Mouse (Mus musculus) lung, postnatal 0 days (tissue): Measurements from ENCODE around the gene Pcnx2. TPM values are rescaled to one million over a fixed set of nuclear protein-coding genes. Genes with fewer than 3 reads are reported as not detected.

Experiments used
- ATAC-seq: fragments of 200-750 bp; cut with Nextera tagmentation; 2 replicates; pipeline ENCODE4 v1.8.0; 2017; ENCODE audit warnings: moderate library complexity
- DNase-seq: peaks from one replicate; pipeline ENCODE4 v3.0.0-alpha.2; 2016; ENCODE audit warnings: low spot score
- H3K27ac ChIP-seq: fragments of 300-500 bp; sonication (generic); 2 replicates; pipeline ENCODE4 v1.5.1; 2014; ENCODE audit warnings: antibody characterized with exemption, mild to moderate bottlenecking, low read length, mixed read lengths
- H3K27me3 ChIP-seq: fragments of 300-500 bp; sonication (generic); replicated peaks from 2 replicates; pipeline ENCODE4 v1.6.1; 2014; ENCODE audit warnings: low read length, mixed read lengths; ENCODE audit not compliant: insufficient read depth
- H3K36me3 ChIP-seq: fragments of 300-500 bp; sonication (generic); 2 replicates; pipeline ENCODE4 v1.6.1; 2014; ENCODE audit warnings: low read length, mixed read lengths; ENCODE audit not compliant: insufficient read depth
- H3K4me1 ChIP-seq: fragments of 300-500 bp; sonication (generic); 2 replicates; pipeline ENCODE4 v1.6.1; 2014; ENCODE audit warnings: antibody characterized with exemption, low read depth, low read length, mixed read lengths; ENCODE audit not compliant: insufficient read depth
- H3K4me2 ChIP-seq: fragments of 300-500 bp; sonication (generic); replicated peaks from 2 replicates; pipeline ENCODE4 v1.6.1; 2014; ENCODE audit warnings: low read depth, mild to moderate bottlenecking, low read length, moderate library complexity, mixed read lengths
- H3K4me3 ChIP-seq: fragments of 300-500 bp; sonication (generic); 2 replicates; pipeline ENCODE4 v1.5.1; 2014; ENCODE audit warnings: low read depth, low read length
- H3K9ac ChIP-seq: fragments of 300-500 bp; sonication (generic); replicated peaks from 2 replicates; pipeline ENCODE4 v1.6.1; 2014; ENCODE audit warnings: low read depth, mild to moderate bottlenecking
- H3K9me3 ChIP-seq: fragments of 300-500 bp; sonication (generic); 2 replicates; pipeline ENCODE4 v1.6.1; 2016; ENCODE audit warnings: low read length, mixed read lengths
- CTCF ChIP-seq: IDR thresholded peaks from 2 replicates; pipeline ENCODE4 v1.5.1; 2016; ENCODE audit warnings: antibody characterized with exemption, mild to moderate bottlenecking
- EP300 ChIP-seq: IDR thresholded peaks from 2 replicates; pipeline ENCODE4 v1.6.1; 2016; ENCODE audit warnings: antibody characterized with exemption, mild to moderate bottlenecking, control low read depth
- WGBS: fragments of 180-500 bp; shearing (Covaris S2); extraction: QIAGEN DNeasy Blood & Tissue Kit; methylation state at CpG from one replicate; pipeline ENCODE4 v1.1.7; 2014; 5-methylcytosine and 5-hydroxymethylcytosine counted together
- polyA plus RNA-seq: library from polyadenylated mRNA; unstranded; fragments of >200 nt; fragmentation: Nextera tagmentation; extraction: Ambion mirVana; gene quantifications from 2 replicates; pipeline ENCODE4 v1.2.1, GENCODE M21; 2015

Pcnx2 gene
- polyA plus RNA-seq, 1 experiment from 2014 or later, result 0.18 TPM

DNA sequence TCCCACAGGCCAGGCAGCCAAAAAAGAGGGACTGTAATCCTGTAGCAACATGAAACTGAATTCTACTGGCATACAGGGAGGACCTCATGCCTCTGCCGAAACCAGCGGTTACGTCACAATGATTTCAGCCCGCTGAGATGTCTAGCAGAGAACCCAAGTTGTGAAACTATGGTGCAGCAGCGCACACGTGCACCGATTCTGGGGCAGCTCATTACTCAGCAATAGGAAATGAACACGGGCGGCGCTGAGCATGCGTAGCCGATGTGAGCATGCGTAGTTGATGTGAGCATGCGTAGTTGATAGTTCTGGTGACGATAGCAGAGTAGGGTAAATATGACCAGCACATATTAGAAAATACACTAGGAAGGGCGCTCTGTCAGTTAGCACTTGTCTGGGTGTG lies 52.8 kb downstream of the Pcnx2 start:
- Histone ChIP-seq H3K27me3 (no peaks in the 10 kb centered on the region), H3K9me3 (no peaks in the 10 kb centered on the region), H3K9ac (no peak overlapping the region), H3K36me3 (no peaks in the 10 kb centered on the region), H3K4me2 (no peak overlapping the region), H3K4me3 (no peak overlapping the region), H3K27ac (no peak overlapping the region), H3K4me1 (no peaks in the 10 kb centered on the region)
- DNase-seq (no peak), ATAC-seq (no peak)
- TF ChIP-seq EP300 (no peak), CTCF (no peak)
- WGBS, result 91% methylated on average over 16 of the region's 16 CpGs

DNA sequence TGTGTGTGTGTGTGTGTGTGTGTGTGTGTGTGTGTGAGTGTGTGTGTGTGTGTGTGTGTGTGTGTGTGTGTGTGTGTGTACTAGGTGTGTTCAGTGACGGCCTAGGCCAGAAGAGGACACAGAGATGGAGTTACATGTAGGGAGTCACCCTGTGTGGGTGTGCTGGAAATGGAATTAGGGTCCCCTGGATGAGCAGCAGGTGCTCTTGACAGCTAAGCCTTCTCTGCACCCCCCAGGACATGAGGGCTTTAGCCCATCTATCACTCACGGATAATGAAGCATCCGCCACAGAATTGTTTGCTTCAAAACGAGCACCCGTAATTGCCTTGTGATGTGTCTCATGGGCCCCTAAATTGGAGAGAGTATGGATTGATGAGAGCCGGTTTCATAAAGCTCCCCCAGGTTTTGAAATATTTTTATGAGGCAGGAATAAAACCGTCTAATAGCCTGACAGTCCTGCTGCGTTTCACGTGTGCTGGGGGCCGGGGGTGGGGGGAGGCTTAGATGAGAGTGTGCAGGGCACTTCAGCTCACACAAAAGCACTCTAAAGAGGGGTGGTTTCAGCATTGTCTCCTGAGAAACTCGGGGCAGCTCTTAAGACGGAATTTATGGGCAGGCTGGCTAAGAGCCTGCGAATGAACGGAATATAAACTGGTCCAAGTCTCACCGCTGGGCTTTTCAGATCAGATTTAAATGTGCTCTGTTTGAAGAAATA lies 54.8 kb downstream of the Pcnx2 start:
- no peaks in the 10 kb centered on the region for H3K27me3 ChIP-seq
- ATAC-seq, result no peak
- H3K27ac ChIP-seq, result no peak overlapping the region
- H3K9ac ChIP-seq, result no peak overlapping the region
- WGBS, result 56% methylated on average over 15 of the region's 15 CpGs
- H3K4me2 ChIP-seq, result no peak overlapping the region
- no peaks in the 10 kb centered on the region for H3K9me3 ChIP-seq
- no peak for DNase-seq
- no peaks in the 10 kb centered on the region for H3K36me3 ChIP-seq
- H3K4me3 ChIP-seq, result no peak overlapping the region
- no peaks in the 10 kb centered on the region for H3K4me1 ChIP-seq
- no peak for TF ChIP-seq CTCF

GRCm38 (mm10) chr8:125842158-125842557 lies 56.0 kb downstream of the Pcnx2 start:
- no peaks in the 10 kb centered on the region for H3K9me3 ChIP-seq
- no peak overlapping the region for H3K9ac ChIP-seq
- H3K27me3 ChIP-seq, result no peaks in the 10 kb centered on the region
- TF ChIP-seq EP300 (no peak), CTCF (no peak)
- H3K4me2 ChIP-seq, result no peak overlapping the region
- H3K36me3 ChIP-seq, result no peaks in the 10 kb centered on the region
- DNase-seq (no peak), ATAC-seq (no peak)
- no peak overlapping the region for H3K27ac ChIP-seq
- no peak overlapping the region for H3K4me3 ChIP-seq
- 27% methylated on average over 7 of the region's 7 CpGs for WGBS
- H3K4me1 ChIP-seq, result no peaks in the 10 kb centered on the region

GRCm38 (mm10) chr8:125824688-125825087 lies 73.4 kb downstream of the Pcnx2 start:
- H3K4me2 ChIP-seq, result no peak overlapping the region
- no peak for TF ChIP-seq EP300
- TF ChIP-seq CTCF, result peak; percentile 59
- no peaks in the 10 kb centered on the region for H3K4me1 ChIP-seq
- H3K4me3 ChIP-seq, result no peak overlapping the region
- no peak for DNase-seq
- H3K9me3 ChIP-seq, result no peaks in the 10 kb centered on the region
- no peak for ATAC-seq
- WGBS, result 16% methylated on average over 2 of the region's 2 CpGs
- H3K9ac ChIP-seq, result no peak overlapping the region
- H3K27me3 ChIP-seq, result no peaks in the 10 kb centered on the region
- no peak overlapping the region for H3K27ac ChIP-seq
- H3K36me3 ChIP-seq, result no peaks in the 10 kb centered on the region

- Histone ChIP-seq H3K9me3 (no peaks in the 10 kb centered on the region), H3K9ac (no peak overlapping the region), H3K36me3 (no peaks in the 10 kb centered on the region), H3K27me3 (no peaks in the 10 kb centered on the region), H3K4me1 (no peaks in the 10 kb centered on the region), H3K4me3 (no peak overlapping the region), H3K27ac (no peak overlapping the region), H3K4me2 (no peak overlapping the region)
- DNase-seq (peak; percentile 35), ATAC-seq (no peak)
- 16% methylated on average over 12 of the region's 12 CpGs for WGBS
- TF ChIP-seq EP300 (no peak), CTCF (no peak)
Measured at GRCm38 (mm10) chr8:125823719-125824118, 74.4 kb downstream of the Pcnx2 start.

DNA sequence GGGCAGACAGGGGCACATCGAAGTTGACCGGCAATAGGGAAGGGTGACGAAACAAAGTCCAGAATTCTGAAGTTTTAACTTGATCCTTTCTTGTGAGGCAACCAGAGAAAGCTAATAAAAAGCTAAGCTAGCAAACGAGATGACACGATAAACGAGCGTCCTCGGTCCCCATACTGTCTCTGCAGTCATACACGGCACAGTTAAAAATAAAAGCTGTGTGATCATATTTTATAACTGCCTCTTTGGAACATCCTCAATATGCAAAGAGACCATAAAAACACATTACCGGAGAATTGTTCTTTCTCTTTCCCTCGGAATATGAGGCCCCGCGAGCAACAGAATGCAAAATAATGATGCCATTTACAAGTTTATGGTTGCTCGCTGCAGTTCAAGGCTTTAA lies 76.1 kb downstream of the Pcnx2 start:
- Histone ChIP-seq H3K4me2 (no peak overlapping the region), H3K4me1 (0 out of 2 replicates have a peak, but pooled peaks cover 4% of the 10 kb centered on the region), H3K9ac (no peak overlapping the region), H3K27me3 (no peaks in the 10 kb centered on the region), H3K36me3 (no peaks in the 10 kb centered on the region), H3K9me3 (no peaks in the 10 kb centered on the region), H3K4me3 (no peak overlapping the region), H3K27ac (no peak overlapping the region)
- DNase-seq (no peak), ATAC-seq (no peak)
- TF ChIP-seq EP300 (no peak), CTCF (no peak)
- WGBS, result 71% methylated on average over 14 of the region's 14 CpGs

- DNase-seq (peak; percentile 88), ATAC-seq (peak; percentile 76)
- H3K27me3 ChIP-seq, result no peaks in the 10 kb centered on the region
- no peak; the same call in 1 of the 2 replicates for TF ChIP-seq EP300
- TF ChIP-seq CTCF, result no peak
- H3K27ac ChIP-seq, result no peak overlapping the region
- no peak overlapping the region for H3K9ac ChIP-seq
- 42% methylated on average over 7 of the region's 7 CpGs for WGBS
- H3K36me3 ChIP-seq, result no peaks in the 10 kb centered on the region
- H3K4me1 ChIP-seq, result 0 out of 2 replicates have a peak, but pooled peaks cover 4% of the 10 kb centered on the region
- H3K9me3 ChIP-seq, result no peaks in the 10 kb centered on the region
- no peak overlapping the region for H3K4me3 ChIP-seq
- H3K4me2 ChIP-seq, result no peak overlapping the region
Measured at GRCm38 (mm10) chr8:125819797-125820196, 78.3 kb downstream of the Pcnx2 start.
